Mouse (Mus musculus) right cerebral cortex, postnatal 10 days (tissue): Measurements from ENCODE around the gene Atoh8.

ENCODE experiments used
- DNase-seq, 2 experiments: peaks; one replicate each; pipeline ENCODE4 v3.0.0; 2021; ENCODE audit warnings: low spot score in 2 of 2

The Atoh8 gene

GRCm38 (mm10) chr6:72254588-72255075 is 19.3 kb upstream of the Atoh8 start:
- no peak for DNase-seq

- no peak for DNase-seq
Measured at GRCm38 (mm10) chr6:72253911-72254587, 18.7 kb upstream of the Atoh8 start.

- no peak for DNase-seq
Measured at GRCm38 (mm10) chr6:72253168-72253567, 17.8 kb upstream of the Atoh8 start.

- no peak for DNase-seq
Measured at GRCm38 (mm10) chr6:72252433-72252832, 17.1 kb upstream of the Atoh8 start.

- DNase-seq = no peak
Measured at GRCm38 (mm10) chr6:72249981-72250380, 14.6 kb upstream of the Atoh8 start.

GRCm38 (mm10) chr6:72248150-72248914 is 13.0 kb upstream of the Atoh8 start:
- DNase-seq = no peak

- DNase-seq = no peak
Measured at GRCm38 (mm10) chr6:72246303-72246702, 10.9 kb upstream of the Atoh8 start.

- no peak for DNase-seq
Measured at GRCm38 (mm10) chr6:72244569-72245285, 9.3 kb upstream of the Atoh8 start.

- peak; percentile 90 to 91 for DNase-seq
Measured at GRCm38 (mm10) chr6:72244144-72244549, 8.8 kb upstream of the Atoh8 start.

GRCm38 (mm10) chr6:72242532-72243320 is 7.3 kb upstream of the Atoh8 start:
- DNase-seq = no peak

GRCm38 (mm10) chr6:72241843-72242154 is 6.4 kb upstream of the Atoh8 start:
- DNase-seq = no peak

GRCm38 (mm10) chr6:72241133-72241842 is 5.9 kb upstream of the Atoh8 start:
- no peak for DNase-seq

GRCm38 (mm10) chr6:72240042-72240441 is 4.7 kb upstream of the Atoh8 start:
- no peak for DNase-seq

- peak; percentile 78 to 84 for DNase-seq
Measured at GRCm38 (mm10) chr6:72237035-72237434, 1.7 kb upstream of the Atoh8 start.

GRCm38 (mm10) chr6:72235807-72236407 is 530 bp upstream of the Atoh8 start:
- no peak for DNase-seq

GRCm38 (mm10) chr6:72234372-72235097 is 842 bp downstream of the Atoh8 start:
- peak in 1 of 2 experiments; percentile 52 for DNase-seq

- no peak for DNase-seq
Measured at GRCm38 (mm10) chr6:72233950-72234349, 1.4 kb downstream of the Atoh8 start.

GRCm38 (mm10) chr6:72232870-72233269 is 2.5 kb downstream of the Atoh8 start:
- DNase-seq = no peak

- DNase-seq = no peak
Measured at GRCm38 (mm10) chr6:72232411-72232810, 3.0 kb downstream of the Atoh8 start.

- no peak for DNase-seq
Measured at GRCm38 (mm10) chr6:72230875-72231274, 4.5 kb downstream of the Atoh8 start.
